Mouse (Mus musculus): ENCODE results near the gene Trap1. TPM values are rescaled to one million over a fixed set of nuclear protein-coding genes. Genes with fewer than 3 reads are reported as not detected.

Gene Trap1
- polyA plus RNA-seq, 1 experiment, result 90.4 TPM

DNA sequence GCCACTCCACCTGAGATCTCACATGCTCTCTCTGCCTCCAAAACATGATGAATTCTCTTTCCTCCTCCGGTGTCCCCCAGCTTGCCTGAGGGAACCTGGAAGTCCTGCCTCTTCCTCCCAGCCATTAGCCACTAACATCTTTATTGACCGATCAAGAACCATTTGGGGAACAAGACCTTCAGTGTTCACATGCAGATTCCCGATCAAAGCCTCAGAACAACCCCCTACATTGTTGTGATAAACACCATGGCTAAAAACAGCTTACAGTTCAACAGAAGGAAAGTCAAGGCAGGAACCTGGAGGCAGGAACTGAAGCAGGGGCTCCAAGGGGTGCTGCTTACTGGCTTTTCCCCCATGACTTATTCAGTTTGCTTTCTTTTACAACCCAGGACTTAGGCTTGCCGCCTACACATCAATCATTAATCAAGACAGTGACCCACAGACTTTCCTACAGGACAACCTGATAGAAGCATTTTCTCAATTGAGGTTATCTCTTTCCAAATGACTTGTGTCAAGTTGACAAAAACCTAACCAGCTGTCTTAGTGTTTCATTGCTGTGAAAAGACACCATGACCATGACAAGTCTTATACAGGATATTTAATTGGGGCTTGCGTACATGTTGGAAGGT lies 63.5 kb downstream of the Trap1 start:
- Histone ChIP-seq H3K27me3 (ENCODE audit: control insufficient read depth, insufficient read depth, insufficient read length) (no peaks in the 10 kb centered on the region), H3ac (ENCODE audit: control insufficient read depth, insufficient read length, low read depth) (no peak overlapping the region), H3K36me3 (ENCODE audit: control insufficient read depth, insufficient read depth) (no peaks in the 10 kb centered on the region), H3K79me2 (ENCODE audit: control insufficient read depth, insufficient read depth) (no peaks in the 10 kb centered on the region), H3K4me3 (ENCODE audit: insufficient read depth, poor library complexity, severe bottlenecking) (no peak overlapping the region), H3K79me3 (ENCODE audit: low read depth) (no peaks in the 10 kb centered on the region)
- TF ChIP-seq USF1 (IDR thresholded peaks at IDR 0.05; ENCODE audit: low read depth), result no peak
- no peak for TF ChIP-seq CEBPB (IDR thresholded peaks at IDR 0.05; ENCODE audit: low read depth)
- TF ChIP-seq CTCF (IDR thresholded peaks at IDR 0.05; ENCODE audit: control insufficient read depth, insufficient read depth, insufficient read length), result no peak
- no peak for TF ChIP-seq FOSL1 (IDR thresholded peaks at IDR 0.05; ENCODE audit: insufficient read depth, low read length, poor library complexity, severe bottlenecking)
- TF ChIP-seq MAX (IDR thresholded peaks at IDR 0.05), result no peak
- no peak for TF ChIP-seq MYOD1 (IDR thresholded peaks at IDR 0.05; ENCODE audit: control insufficient read depth, insufficient read length, low read depth)
- no peak for TF ChIP-seq MYOG (IDR thresholded peaks at IDR 0.05; ENCODE audit: control insufficient read depth, extremely low read depth, insufficient read length)

DNA sequence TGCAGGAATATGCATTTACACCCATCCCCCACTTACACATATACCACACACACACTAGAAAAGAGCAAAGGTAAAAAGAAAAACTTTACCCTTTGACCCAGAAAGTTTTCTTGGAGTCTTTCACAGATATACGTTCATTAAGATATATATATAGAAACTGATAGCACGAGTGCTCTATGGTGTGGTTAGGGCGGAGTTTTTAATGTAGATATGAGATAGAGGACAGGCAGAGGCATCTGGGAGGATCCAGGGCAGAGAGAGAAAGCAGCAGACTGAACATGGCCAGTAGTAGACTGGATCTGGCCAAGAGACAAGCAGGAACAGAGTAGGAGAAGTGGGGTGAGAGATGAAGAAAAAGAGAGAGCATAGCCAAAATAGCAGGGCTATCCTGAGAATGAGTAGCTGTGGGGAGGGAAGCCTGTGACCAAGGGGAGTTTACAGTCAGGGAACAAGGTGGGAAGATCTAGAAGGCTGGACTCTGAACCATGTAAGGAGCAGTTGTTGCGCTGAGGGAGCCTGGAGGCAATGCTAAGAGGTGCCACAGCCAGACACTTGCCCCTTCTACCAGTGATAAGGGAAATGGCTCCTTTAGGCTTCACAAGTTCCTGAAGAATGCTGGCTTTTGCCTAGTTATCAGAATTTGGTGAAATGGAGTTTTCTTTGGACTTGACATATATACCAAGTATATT lies 64.6 kb downstream of the Trap1 start:
- no peak overlapping the region for H3ac ChIP-seq (ENCODE audit: control insufficient read depth, insufficient read length, low read depth)
- H3K27me3 ChIP-seq (ENCODE audit: control insufficient read depth, insufficient read depth, insufficient read length), result no peaks in the 10 kb centered on the region
- H3K79me2 ChIP-seq (ENCODE audit: control insufficient read depth, insufficient read depth), result no peaks in the 10 kb centered on the region
- TF ChIP-seq MYOG (IDR thresholded peaks at IDR 0.05; ENCODE audit: control insufficient read depth, extremely low read depth, insufficient read length), result no peak
- no peak for TF ChIP-seq USF1 (IDR thresholded peaks at IDR 0.05; ENCODE audit: low read depth)
- no peak for TF ChIP-seq CTCF (IDR thresholded peaks at IDR 0.05; ENCODE audit: control insufficient read depth, insufficient read depth, insufficient read length)
- TF ChIP-seq MYOD1 (IDR thresholded peaks at IDR 0.05; ENCODE audit: control insufficient read depth, insufficient read length, low read depth), result no peak
- no peak for TF ChIP-seq CEBPB (IDR thresholded peaks at IDR 0.05; ENCODE audit: low read depth)
- no peak for TF ChIP-seq MAX (IDR thresholded peaks at IDR 0.05)
- TF ChIP-seq FOSL1 (IDR thresholded peaks at IDR 0.05; ENCODE audit: insufficient read depth, low read length, poor library complexity, severe bottlenecking), result no peak
- no peaks in the 10 kb centered on the region for H3K36me3 ChIP-seq (ENCODE audit: control insufficient read depth, insufficient read depth)
- no peaks in the 10 kb centered on the region for H3K79me3 ChIP-seq (ENCODE audit: low read depth)
- H3K4me3 ChIP-seq (ENCODE audit: insufficient read depth, poor library complexity, severe bottlenecking), result no peak overlapping the region

DNA sequence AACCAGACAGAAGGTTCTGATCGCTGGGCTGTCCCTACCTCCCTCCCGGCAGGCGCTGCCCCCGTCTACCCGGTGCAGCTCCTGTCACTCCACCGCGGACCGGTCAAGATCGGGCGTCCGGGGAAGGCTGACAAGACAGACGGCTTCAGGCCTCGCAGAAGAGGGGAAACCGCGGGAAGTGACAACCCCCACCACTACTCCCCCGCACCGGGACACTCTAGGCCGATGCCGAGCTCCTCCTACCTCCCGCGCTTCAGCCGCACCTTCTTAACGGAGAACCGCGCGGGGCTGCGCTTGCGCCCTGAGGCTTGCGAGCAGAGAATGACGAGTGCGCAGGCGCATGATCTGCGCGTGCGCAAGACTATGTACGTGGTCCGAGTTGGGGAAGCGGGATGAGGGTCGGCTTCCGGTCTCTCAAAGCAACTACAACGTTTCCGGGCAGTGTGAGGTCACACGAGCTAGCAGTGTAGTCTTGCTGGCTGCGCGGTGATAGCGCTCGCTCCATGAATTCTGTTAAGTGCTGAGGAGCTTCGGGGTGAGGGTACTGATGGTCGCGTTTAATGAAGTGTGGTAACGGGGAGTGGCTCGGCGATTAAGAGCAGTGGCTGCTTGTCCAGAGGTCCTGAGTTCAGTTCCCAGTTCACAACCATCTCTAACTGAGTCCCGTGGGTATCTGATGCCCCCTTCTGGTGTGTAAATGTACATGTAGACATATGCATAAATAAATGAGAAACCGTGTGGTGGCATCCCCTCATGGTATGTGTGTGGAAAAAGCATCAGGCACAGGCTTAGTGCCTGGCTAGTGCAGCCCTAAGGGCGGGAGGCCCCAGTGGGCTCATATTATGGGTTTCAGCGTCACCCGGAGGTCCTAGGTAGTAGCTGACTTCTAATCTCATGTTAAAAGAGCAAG lies 73.9 kb downstream of the Trap1 start, which contains the start of gene Slx4:
TSS of gene Slx4 (minus strand) at position 282 of the 910 bp plus-strand sequence.
- peak within 1 kb of the TSS; percentile 89 for H3K4me3 ChIP-seq (ENCODE audit: insufficient read depth, poor library complexity, severe bottlenecking)
- H3K79me2 ChIP-seq (ENCODE audit: control insufficient read depth, insufficient read depth), result peaks cover 23% of the 10 kb centered on the region
- no peaks in the 10 kb centered on the region for H3K27me3 ChIP-seq (ENCODE audit: control insufficient read depth, insufficient read depth, insufficient read length)
- TF ChIP-seq MAX (IDR thresholded peaks at IDR 0.05) (no peak), USF1 (IDR thresholded peaks at IDR 0.05; ENCODE audit: low read depth) (no peak), MYOD1 (IDR thresholded peaks at IDR 0.05; ENCODE audit: control insufficient read depth, insufficient read length, low read depth) (no peak), FOSL1 (IDR thresholded peaks at IDR 0.05; ENCODE audit: insufficient read depth, low read length, poor library complexity, severe bottlenecking) (no peak), CTCF (IDR thresholded peaks at IDR 0.05; ENCODE audit: control insufficient read depth, insufficient read depth, insufficient read length) (no peak), MYOG (IDR thresholded peaks at IDR 0.05; ENCODE audit: control insufficient read depth, extremely low read depth, insufficient read length) (no peak), CEBPB (IDR thresholded peaks at IDR 0.05; ENCODE audit: low read depth) (no peak)
- H3ac ChIP-seq (ENCODE audit: control insufficient read depth, insufficient read length, low read depth), result peak within 1 kb of the TSS; percentile 95
- peaks cover 24% of the 10 kb centered on the region for H3K36me3 ChIP-seq (ENCODE audit: control insufficient read depth, insufficient read depth)
- peaks cover 10% of the 10 kb centered on the region for H3K79me3 ChIP-seq (ENCODE audit: low read depth)

Small RNA genes lying within 50 kb of the gene (microRNA-seq; reads per million reads assigned to microRNA genes)
- gene Gm23413 (ENCODE audit: borderline microRNAs expressed), result not detected

Other genes starting within 250 kb of the Trap1 start
- gene Olfr15, start 246.9 kb downstream of the Trap1 start, polyA plus RNA-seq (2012; fragmentation: generic; extraction: Trizol), result not detected
- 0.18 TPM for gene Zfp174, start 230.6 kb downstream of the Trap1 start, polyA plus RNA-seq (2012; fragmentation: generic; extraction: Trizol)
- 27.1 TPM for gene Naa60, start 205.5 kb downstream of the Trap1 start, polyA plus RNA-seq (2012; fragmentation: generic; extraction: Trizol)
- gene Zfp597, start 193.3 kb downstream of the Trap1 start, polyA plus RNA-seq (2012; fragmentation: generic; extraction: Trizol), result 1.1 TPM
- gene Gm20695, start 193.2 kb downstream of the Trap1 start, polyA plus RNA-seq (2012; fragmentation: generic; extraction: Trizol), result 0.22 TPM
- 5.9 TPM for gene 1700037C18Rik, start 169.1 kb downstream of the Trap1 start, polyA plus RNA-seq (2012; fragmentation: generic; extraction: Trizol)
- 7.7 TPM for gene Cluap1, start 169.0 kb downstream of the Trap1 start, polyA plus RNA-seq (2012; fragmentation: generic; extraction: Trizol)
- gene Nlrc3, start 101.2 kb downstream of the Trap1 start, polyA plus RNA-seq (2012; fragmentation: generic; extraction: Trizol), result 0.84 TPM
- gene Slx4, start 74.1 kb downstream of the Trap1 start, polyA plus RNA-seq (2012; fragmentation: generic; extraction: Trizol), result 16.1 TPM
- gene Dnase1, start 40.9 kb downstream of the Trap1 start, polyA plus RNA-seq (2012; fragmentation: generic; extraction: Trizol), result 1.5 TPM
- 8.2 TPM for gene Crebbp, start 136.2 kb upstream of the Trap1 start, polyA plus RNA-seq (2012; fragmentation: generic; extraction: Trizol)

Data from C2C12 (cell line).